ENCODE assay signal across 8 mouse cellular contexts in the genomic region with DNA sequence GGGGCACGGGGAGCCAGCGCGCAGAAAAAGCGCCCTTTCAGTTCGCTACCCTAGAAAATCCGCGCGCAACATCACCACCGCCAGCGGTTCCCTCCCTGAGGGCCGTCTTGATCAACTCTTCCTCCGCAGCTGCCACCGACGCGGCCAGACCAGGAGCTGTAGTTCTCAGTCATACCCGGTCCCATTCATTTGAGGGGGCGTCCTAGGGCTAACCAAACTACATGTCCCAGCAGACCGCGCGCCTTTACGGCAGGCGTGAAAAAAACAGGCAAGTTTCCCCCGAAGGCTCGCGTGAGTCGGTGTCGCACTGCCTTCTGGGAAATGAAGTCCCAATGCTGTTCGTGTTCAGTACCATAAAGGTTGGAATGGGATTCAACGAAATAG. TPM values are rescaled to one million over a fixed set of nuclear protein-coding genes. Genes with fewer than 3 reads are reported as not detected.
DNase-seq lines count a peak whose midpoint lies in the region; ATAC-seq lines count a peak whose summit lies in the region.

A gene (minus strand): TSS at position 248 of the 384 bp plus-strand sequence.

- under 1% methylated on average over 29 of the region's 29 CpGs for WGBS in heart, embryonic 10.5 days
- WGBS in kidney, embryonic 15.5 days, result under 1% methylated on average over 29 of the region's 29 CpGs

- no peaks in the 10 kb centered on the region for H3K27me3 ChIP-seq in heart, embryonic 10.5 days (ENCODE audit: insufficient read depth, poor library complexity, severe bottlenecking)
- no peaks in the 10 kb centered on the region for H3K27me3 ChIP-seq in kidney, embryonic 15.5 days

- peak; percentile 93 for ATAC-seq in erythroblast, adult 5-6 weeks (replicated peaks; ENCODE audit: low FRiP score, poor library complexity, severe bottlenecking)
- peak; percentile 99 for ATAC-seq in kidney, embryonic 15.5 days (replicated peaks; ENCODE audit: low FRiP score)
- peak; percentile 98 for ATAC-seq in monocyte, adult 5-6 weeks (replicated peaks; ENCODE audit: insufficient number of reproducible peaks, low FRiP score, low TSS enrichment, poor library complexity, severe bottlenecking)

- H3K4me3 ChIP-seq in heart, embryonic 10.5 days, result peak within 1 kb of the TSS; percentile 94
- peak within 1 kb of the TSS; percentile 78 for H3K4me3 ChIP-seq in kidney, embryonic 15.5 days (replicated peaks)

- H3K9ac ChIP-seq in kidney, embryonic 15.5 days, result peak within 1 kb of the TSS; percentile 83

- peak within 1 kb of the TSS; percentile 69 for H3K4me2 ChIP-seq in kidney, embryonic 15.5 days

- no peaks in the 10 kb centered on the region for H3K9me3 ChIP-seq in heart, embryonic 10.5 days
- H3K9me3 ChIP-seq in kidney, embryonic 15.5 days (replicated peaks), result no peaks in the 10 kb centered on the region

- H3K4me1 ChIP-seq in heart, embryonic 10.5 days, result peaks cover 34% of the 10 kb centered on the region
- peaks cover 47% of the 10 kb centered on the region for H3K4me1 ChIP-seq in kidney, embryonic 15.5 days

- peak; percentile 88 to 91 for DNase-seq in B cell, adult 2 months
- peak; percentile 99 for DNase-seq in brain, adult 2 months (ENCODE audit: low read depth, low spot score)
- peak; percentile 99 for DNase-seq in heart, embryonic 10.5 days (ENCODE audit: low spot score)
- peak; percentile 93 for DNase-seq in liver
- DNase-seq in spleen, postnatal 4 days (ENCODE audit: low spot score in 2 of 2), result peak; percentile 89 to 91

- peak within 1 kb of the TSS; percentile 94 for H3K27ac ChIP-seq in heart, embryonic 10.5 days
- H3K27ac ChIP-seq in kidney, embryonic 15.5 days, result peak within 1 kb of the TSS; percentile 88

- peaks cover 4% of the 10 kb centered on the region; the same call in 1 of the 2 replicates for H3K36me3 ChIP-seq in heart, embryonic 10.5 days
- H3K36me3 ChIP-seq in kidney, embryonic 15.5 days, result no peaks in the 10 kb centered on the region

RNA-seq across cellular contexts. Expression of the gene that starts here (rescaled TPM):
- total RNA-seq in erythroblast, adult 5-6 weeks (2015; ENCODE audit: low replicate concordance), result 5.8 and 10.7 TPM in 2 replicates
- 9.2 and 9.5 TPM in 2 replicates for total RNA-seq in erythroblast, adult 5-6 weeks (2017; ENCODE audit: low replicate concordance)
- 43.2 and 46.3 TPM in 2 replicates for polyA plus RNA-seq in heart, embryonic 10.5 days (2016; fragmentation: Nextera tagmentation; extraction: Ambion mirVana)
- 63.8 and 64.4 TPM in 2 replicates for polyA plus RNA-seq in kidney, embryonic 15.5 days (2015; fragmentation: Nextera tagmentation; extraction: Ambion mirVana)
- 16.8 to 32.7 TPM (median 29.1 TPM) in 3 replicates for total RNA-seq in monocyte, adult 5-6 weeks (2017)

Comparison
In these comparisons a context has a peak if more than half of its experiments do, and no peak if none do; other contexts are left out.
1. Peak in every context shown above with its lines: DNase-seq, ATAC-seq, H3K4me3 ChIP-seq and H3K27ac ChIP-seq.